Mouse (Mus musculus) CH12.LX (cell line): Measurements from ENCODE around the gene Bpgm.

Experiments used
- CTCF ChIP-seq, 2 experiments: IDR thresholded peaks in 1 of 2; conservative IDR thresholded peaks in 1 of 2; 2 replicates each; pipeline ENCODE4 v1.5.1; 2011 to 2012; ENCODE audit warnings: low read depth in 2 of 2, low read length in 2 of 2, improper control_type of control experiment in 1 of 2, inconsistent platforms in 1 of 2, mild to moderate bottlenecking in 1 of 2, moderate library complexity in 1 of 2
- E2F4 ChIP-seq: IDR thresholded peaks from 2 replicates; pipeline ENCODE4 v1.6.1; 2011; ENCODE audit warnings: low read depth, low read length, improper control_type of control experiment; ENCODE audit not compliant: insufficient replicate concordance
- EP300 ChIP-seq: IDR thresholded peaks from 2 replicates; pipeline ENCODE4 v1.6.1; 2011; ENCODE audit warnings: low read length, improper control_type of control experiment
- HCFC1 ChIP-seq: IDR thresholded peaks from 2 replicates; pipeline ENCODE4 v1.6.1; 2012; ENCODE audit warnings: low read depth, mild to moderate bottlenecking, inconsistent platforms, low read length, improper control_type of control experiment
- JUN ChIP-seq: IDR thresholded peaks from 2 replicates; pipeline ENCODE4 v1.6.1; 2011; ENCODE audit warnings: low read depth, mild to moderate bottlenecking, low read length, improper control_type of control experiment, moderate library complexity; ENCODE audit not compliant: insufficient read depth
- MAFK ChIP-seq: IDR thresholded peaks from 2 replicates; pipeline ENCODE4 v1.6.1; 2011; ENCODE audit warnings: low read length, improper control_type of control experiment; ENCODE audit not compliant: insufficient replicate concordance
- MXI1 ChIP-seq: IDR thresholded peaks from 2 replicates; pipeline ENCODE4 v1.6.1; 2011; ENCODE audit warnings: mild to moderate bottlenecking, low read depth, low read length, improper control_type of control experiment
- MYC ChIP-seq: IDR thresholded peaks from 2 replicates; pipeline ENCODE4 v1.6.1; 2011; ENCODE audit warnings: low read depth, mild to moderate bottlenecking, improper control_type of control experiment, low read length
- SIN3A ChIP-seq: IDR thresholded peaks from 2 replicates; pipeline ENCODE4 v1.6.1; 2012; ENCODE audit warnings: low read length, improper control_type of control experiment, inconsistent platforms
- SMC3 ChIP-seq: IDR thresholded peaks from 2 replicates; pipeline ENCODE4 v1.6.1; 2011; ENCODE audit warnings: low read depth, low read length, improper control_type of control experiment
- UBTF ChIP-seq: IDR thresholded peaks from 2 replicates; pipeline ENCODE4 v1.6.1; 2012; ENCODE audit warnings: low read depth, mild to moderate bottlenecking, inconsistent platforms, low read length, improper control_type of control experiment, moderate library complexity
- ZKSCAN1 ChIP-seq: IDR thresholded peaks from 2 replicates; pipeline ENCODE4 v1.6.1; 2012; ENCODE audit warnings: low read depth, inconsistent platforms, low read length, improper control_type of control experiment, borderline replicate concordance

- TF ChIP-seq ZKSCAN1: no peak
- TF ChIP-seq SIN3A: no peak
- TF ChIP-seq CTCF (conservative IDR thresholded peaks at IDR 0.05 in 1 of 2, IDR thresholded peaks at IDR 0.05 in 1 of 2; ENCODE audit: low read depth in 2 of 2, low read length in 2 of 2): no peak
- no peak for TF ChIP-seq SMC3
- TF ChIP-seq MAFK: no peak
- no peak for TF ChIP-seq E2F4
- TF ChIP-seq JUN: no peak
- TF ChIP-seq EP300: no peak
- TF ChIP-seq UBTF: no peak
- no peak for TF ChIP-seq HCFC1
- no peak for TF ChIP-seq MYC
- TF ChIP-seq MXI1: no peak
Measured at GRCm38 (mm10) chr6:34471434-34472110, 4.4 kb upstream of the Bpgm start.
